Mouse (Mus musculus) cortical plate, adult 2 months (tissue): ENCODE results near the gene Nr2f6. TPM values are rescaled to one million over a fixed set of nuclear protein-coding genes. Genes with fewer than 3 reads are reported as not detected.

Experiments used
- H3K27ac ChIP-seq: fragments of 200-500 bp; 2 replicates; pipeline ENCODE4 v1.5.1; 2012; ENCODE audit warnings: low read length, control low read depth, inconsistent platforms; ENCODE audit not compliant: insufficient read depth
- H3K4me1 ChIP-seq: fragments of 200-500 bp; 2 replicates; pipeline ENCODE4 v1.6.1; 2011; ENCODE audit warnings: low read length; ENCODE audit not compliant: control insufficient read depth, insufficient read depth
- H3K4me3 ChIP-seq: fragments of 200-500 bp; 2 replicates; pipeline ENCODE4 v1.5.1; 2011; ENCODE audit warnings: mild to moderate bottlenecking, low read length, control low read depth; ENCODE audit not compliant: insufficient read depth
- CTCF ChIP-seq: fragments of 200-500 bp; IDR thresholded peaks from 2 replicates; pipeline ENCODE4 v1.5.1; 2011; ENCODE audit warnings: mild to moderate bottlenecking, control low read depth, low read length; ENCODE audit not compliant: insufficient read depth; ENCODE audit errors: extremely low read depth
- POLR2A ChIP-seq: fragments of 200-500 bp; IDR thresholded peaks from 2 replicates; pipeline ENCODE4 v1.6.1; 2011; ENCODE audit warnings: mild to moderate bottlenecking, low read length, control low read depth; ENCODE audit not compliant: insufficient read depth; ENCODE audit errors: extremely low read depth
- polyA plus RNA-seq: library from polyadenylated mRNA; depleted of rRNA; stranded (reverse); fragments of >200 nt; gene quantifications from 2 replicates; pipeline ENCODE4 v1.2.3, GENCODE M21; 2012

Gene Nr2f6
- polyA plus RNA-seq, 1 experiment, result 38.9 TPM

DNA sequence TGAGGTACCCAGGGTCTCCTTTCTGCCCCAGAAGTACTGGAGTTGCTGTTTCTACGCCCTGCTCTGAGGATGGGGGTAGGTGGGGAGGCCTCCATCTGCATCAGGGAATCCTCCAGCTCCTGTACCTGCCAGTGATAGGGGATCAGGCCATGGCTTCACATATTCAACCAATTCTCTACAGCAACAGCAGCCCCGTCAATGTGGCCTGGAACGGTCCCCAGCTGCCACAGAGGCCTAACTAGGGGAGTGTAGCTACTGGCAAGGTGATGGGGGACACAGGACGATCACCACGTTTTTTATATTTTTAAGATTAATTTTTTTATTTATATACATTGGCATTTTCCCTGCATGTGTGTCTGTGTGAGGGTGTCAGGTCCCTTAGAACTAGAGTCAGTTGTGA, 10.6 kb upstream of the Nr2f6 start:
- no peak overlapping the region for H3K4me3 ChIP-seq
- H3K4me1 ChIP-seq, result no peaks in the 10 kb centered on the region
- TF ChIP-seq CTCF (no peak), POLR2A (no peak)
- H3K27ac ChIP-seq, result no peak overlapping the region

- Histone ChIP-seq H3K4me3 (no peak overlapping the region), H3K4me1 (no peaks in the 10 kb centered on the region), H3K27ac (no peak overlapping the region)
- TF ChIP-seq POLR2A, result no peak
- no peak for TF ChIP-seq CTCF
Observed at GRCm38 (mm10) chr8:71391696-71392095, 9.9 kb upstream of the Nr2f6 start.

- Histone ChIP-seq H3K4me1 (no peaks in the 10 kb centered on the region), H3K4me3 (no peak overlapping the region)
- no peak for TF ChIP-seq CTCF
- no peak for TF ChIP-seq POLR2A
Observed at GRCm38 (mm10) chr8:71388267-71388666, 6.5 kb upstream of the Nr2f6 start.

GRCm38 (mm10) chr8:71385212-71385835, 3.6 kb upstream of the Nr2f6 start:
- Histone ChIP-seq H3K27ac (no peak overlapping the region), H3K4me3 (no peak overlapping the region), H3K4me1 (no peaks in the 10 kb centered on the region)
- no peak for TF ChIP-seq POLR2A
- TF ChIP-seq CTCF, result no peak

More at GRCm38 (mm10) chr8:71388267-71388666, 6.5 kb upstream of the Nr2f6 start:
- no peak overlapping the region for H3K27ac ChIP-seq

GRCm38 (mm10) chr8:71383860-71384259, 2.1 kb upstream of the Nr2f6 start:
- Histone ChIP-seq H3K27ac (no peak overlapping the region), H3K4me1 (no peaks in the 10 kb centered on the region), H3K4me3 (no peak overlapping the region)
- no peak for TF ChIP-seq POLR2A
- no peak for TF ChIP-seq CTCF

- H3K4me1 ChIP-seq, result no peaks in the 10 kb centered on the region
- TF ChIP-seq POLR2A (no peak), CTCF (no peak)
- no peak overlapping the region for H3K27ac ChIP-seq
- no peak overlapping the region for H3K4me3 ChIP-seq
Observed at GRCm38 (mm10) chr8:71383396-71383795, 1.6 kb upstream of the Nr2f6 start.

- TF ChIP-seq POLR2A (no peak), CTCF (no peak)
- H3K4me3 ChIP-seq, result peak overlapping the region; percentile 76
- no peaks in the 10 kb centered on the region for H3K4me1 ChIP-seq
- 0 out of 2 replicates have a peak overlapping the region, but pooled peaks have one; percentile 45 for H3K27ac ChIP-seq
Observed at GRCm38 (mm10) chr8:71381971-71382961, 506 bp upstream of the Nr2f6 start.

DNA sequence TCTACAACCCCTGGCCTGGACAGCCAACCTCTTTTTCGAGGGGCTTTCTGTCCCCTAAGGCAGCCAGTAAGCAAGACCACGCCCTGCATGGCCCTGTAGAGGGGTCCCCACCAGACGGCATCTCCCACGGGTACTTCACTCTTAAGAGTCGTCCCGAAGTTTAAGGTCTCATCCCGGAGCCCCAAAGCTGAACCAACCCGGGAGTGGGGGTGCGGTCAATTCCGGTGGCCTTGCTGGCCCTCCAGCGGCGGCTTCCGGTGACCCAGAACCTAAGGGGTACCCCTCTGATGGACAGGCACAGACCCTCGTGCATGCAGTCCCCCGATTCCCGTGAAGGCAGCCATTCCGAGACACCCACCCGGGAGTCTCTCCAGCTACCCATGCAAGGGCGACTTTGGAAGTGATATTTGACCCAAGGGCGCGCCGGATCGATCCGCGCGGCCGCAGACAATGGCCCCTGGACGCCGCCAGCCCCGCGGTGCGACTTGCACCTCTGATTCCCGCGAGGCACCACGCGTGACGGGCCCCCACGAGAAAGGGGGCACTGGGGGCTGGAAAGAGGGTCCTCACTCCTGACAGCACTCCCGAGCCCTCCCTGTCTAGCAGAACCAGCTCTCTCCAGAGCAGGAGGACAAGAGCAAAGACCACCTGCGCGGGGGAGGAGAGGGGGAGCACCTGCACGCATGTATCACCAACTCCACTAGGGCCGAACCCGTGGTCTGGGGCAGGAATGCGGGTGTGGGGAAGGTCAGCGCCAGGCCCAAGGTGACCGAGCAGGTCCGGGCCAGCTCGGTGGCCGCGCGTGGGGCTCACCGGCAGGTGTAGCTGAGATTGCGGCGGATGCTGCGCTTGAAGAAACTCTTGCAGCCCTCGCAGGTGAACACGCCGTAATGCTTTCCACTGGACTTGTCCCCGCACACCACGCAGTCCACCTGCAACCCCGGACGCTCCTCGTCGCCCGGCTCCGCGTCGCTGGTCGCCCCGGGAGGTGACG, 1.3 kb downstream of the Nr2f6 start:
- Histone ChIP-seq H3K4me1 (0 out of 2 replicates have a peak, but pooled peaks cover 2% of the 10 kb centered on the region), H3K27ac (no peak overlapping the region)
- TF ChIP-seq CTCF (no peak), POLR2A (no peak)

More for the DNA sequence above, 1.3 kb downstream of the Nr2f6 start:
- H3K4me3 ChIP-seq, result peak overlapping the region; percentile 76
